Mouse (Mus musculus): ENCODE results near the gene Klhl40. TPM values are rescaled to one million over a fixed set of nuclear protein-coding genes. Genes with fewer than 3 reads are reported as not detected.

The Klhl40 gene
- polyA plus RNA-seq (2014; fragmentation: Illumina TruSeq; extraction: RNeasy Lipid Tissue Mini Kit (QIAGEN cat#74804); ENCODE audit: low replicate concordance), result not detected

DNA sequence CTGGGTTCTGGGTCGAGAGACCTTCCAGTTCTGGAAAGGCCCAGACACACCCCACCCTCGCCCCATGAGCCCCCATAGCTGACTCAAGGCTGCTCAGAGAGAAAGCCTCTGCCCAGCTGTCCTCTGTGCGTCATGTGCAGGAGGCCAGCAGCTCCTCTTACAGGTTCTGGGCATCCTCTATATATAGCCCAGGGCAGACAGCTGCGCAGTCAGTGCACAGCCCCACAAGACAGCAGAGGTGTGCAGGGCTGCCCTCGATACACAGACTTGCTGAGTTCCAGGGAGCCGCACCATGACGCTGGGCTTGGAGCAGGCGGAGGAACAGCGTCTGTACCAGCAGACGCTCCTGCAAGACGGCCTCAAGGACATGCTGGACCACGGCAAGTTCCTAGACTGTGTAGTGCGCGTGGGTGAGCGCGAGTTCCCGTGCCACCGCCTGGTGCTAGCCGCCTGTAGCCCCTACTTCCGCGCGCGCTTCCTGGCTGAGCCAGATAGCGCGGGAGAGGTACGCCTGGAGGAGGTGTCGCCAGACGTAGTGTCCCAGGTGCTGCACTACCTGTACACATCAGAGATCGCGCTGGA, at the start of gene Klhl40:
Gene Klhl40 (plus strand): TSS at position 124 of the 582 bp plus-strand sequence.

DNA sequence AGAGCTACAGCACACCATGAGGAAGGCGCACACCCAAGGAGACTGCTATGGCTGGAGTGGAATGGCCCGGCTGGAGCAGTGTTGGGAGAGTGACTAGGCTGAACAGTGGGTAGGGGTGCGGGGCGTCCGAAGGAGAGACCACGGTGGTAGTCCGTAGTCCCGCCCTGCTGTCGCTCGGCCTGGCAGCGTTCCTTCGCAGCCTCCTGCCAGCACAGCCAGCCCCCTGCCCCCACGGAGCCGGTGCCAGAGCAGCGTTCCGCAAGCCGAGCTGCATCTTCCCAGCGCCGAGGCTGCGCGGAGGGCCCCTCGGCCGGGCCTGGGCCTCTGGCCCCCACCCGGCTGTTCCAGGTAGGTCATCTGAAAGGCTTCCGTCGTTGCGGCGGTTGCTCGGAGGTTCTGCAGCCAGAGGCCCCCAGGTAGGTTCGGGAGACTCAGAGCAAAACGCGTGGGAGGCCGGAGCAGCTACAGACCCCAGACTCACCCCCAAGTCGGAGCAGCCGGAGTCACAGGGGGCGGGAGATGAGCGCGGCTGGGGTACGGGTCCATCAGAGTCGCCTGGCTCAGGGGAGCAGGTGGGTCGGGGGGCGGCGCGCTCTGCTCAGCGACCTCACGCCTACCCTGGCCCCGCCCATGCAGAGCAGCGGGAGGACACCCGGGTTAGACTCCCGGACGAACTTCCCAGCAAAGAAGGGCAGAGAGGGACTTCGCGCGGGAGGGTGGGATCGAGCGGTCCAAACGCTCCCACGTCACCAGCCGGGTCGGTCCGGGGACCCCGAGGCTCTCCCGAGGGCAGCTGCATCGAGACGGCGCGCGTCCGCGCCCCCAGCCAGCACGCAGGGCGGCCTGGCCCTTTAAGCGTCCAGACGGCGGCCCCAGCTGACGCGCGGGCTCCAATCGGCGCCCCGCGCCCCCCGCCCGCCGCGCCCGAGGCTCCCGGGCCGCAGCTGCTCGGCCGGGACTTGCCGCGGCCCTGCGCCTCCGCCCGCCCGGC, 18.0 kb upstream of the Klhl40 start, which contains the start of gene Zfp651:
Gene Zfp651 (plus strand): TSS at position 240 of the 991 bp plus-strand sequence.

DNA sequence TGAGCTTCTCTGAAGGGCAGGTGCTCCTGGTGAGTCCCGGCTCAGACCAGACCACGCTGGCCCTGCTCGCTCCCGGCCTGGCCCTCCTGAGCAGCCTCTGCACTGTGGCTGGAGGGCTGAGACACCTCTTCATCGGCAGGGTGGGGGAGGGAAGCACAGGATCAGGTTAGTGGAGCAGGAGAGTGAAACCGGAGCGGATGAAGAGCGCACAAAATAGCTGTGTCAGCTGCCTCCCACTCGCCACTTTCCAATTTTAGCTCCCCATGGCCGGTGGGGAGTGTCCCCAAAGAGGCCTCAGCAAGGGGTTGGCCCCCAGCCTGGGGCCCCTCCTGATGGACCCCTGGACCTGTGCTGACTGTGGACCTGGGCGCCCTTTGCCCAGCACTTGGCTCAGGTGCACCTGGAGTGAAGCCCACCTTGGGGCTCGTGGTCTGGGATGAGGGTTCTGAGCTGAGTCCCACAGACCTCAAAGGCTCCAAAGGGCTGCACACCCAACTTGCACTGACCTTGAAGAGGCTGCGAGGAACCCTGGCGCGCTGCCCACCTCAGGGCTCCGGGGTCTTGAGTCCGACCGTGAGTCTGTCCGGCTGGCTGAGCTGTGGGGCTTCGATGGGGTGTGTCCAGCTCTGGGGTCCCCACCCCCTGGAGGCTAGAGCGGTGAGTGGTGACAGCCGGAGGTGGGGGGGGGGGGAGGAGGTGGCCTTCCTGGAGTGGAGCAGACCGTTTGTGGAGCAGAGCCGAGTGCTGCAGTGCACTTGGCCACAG, 14.5 kb downstream of the Klhl40 start, which contains the start of gene Hhatl:
Gene Hhatl (minus strand): TSS at position 751 of the 765 bp plus-strand sequence.

Other genes with a start within 250 kb of the Klhl40 start
- not detected for gene Lyzl4, start 135.5 kb upstream of the Klhl40 start, polyA plus RNA-seq (2014; fragmentation: Illumina TruSeq; extraction: RNeasy Lipid Tissue Mini Kit (QIAGEN cat#74804); ENCODE audit: low replicate concordance)
- gene Vipr1, start 134.9 kb upstream of the Klhl40 start, polyA plus RNA-seq (2014; fragmentation: Illumina TruSeq; extraction: RNeasy Lipid Tissue Mini Kit (QIAGEN cat#74804); ENCODE audit: low replicate concordance), result 25.4 TPM
- gene Sec22c, start 72.1 kb upstream of the Klhl40 start, polyA plus RNA-seq (2014; fragmentation: Illumina TruSeq; extraction: RNeasy Lipid Tissue Mini Kit (QIAGEN cat#74804); ENCODE audit: low replicate concordance), result 42.7 TPM
- 47.5 TPM for gene Ss18l2, start 67.3 kb upstream of the Klhl40 start, polyA plus RNA-seq (2014; fragmentation: Illumina TruSeq; extraction: RNeasy Lipid Tissue Mini Kit (QIAGEN cat#74804); ENCODE audit: low replicate concordance)
- gene Nktr, start 58.4 kb upstream of the Klhl40 start, polyA plus RNA-seq (2014; fragmentation: Illumina TruSeq; extraction: RNeasy Lipid Tissue Mini Kit (QIAGEN cat#74804); ENCODE audit: low replicate concordance), result 212 TPM
- 0.11 TPM for gene Zfp651, start 18.3 kb upstream of the Klhl40 start, polyA plus RNA-seq (2014; fragmentation: Illumina TruSeq; extraction: RNeasy Lipid Tissue Mini Kit (QIAGEN cat#74804); ENCODE audit: low replicate concordance)
- not detected for gene Hhatl, start 14.9 kb downstream of the Klhl40 start, polyA plus RNA-seq (2014; fragmentation: Illumina TruSeq; extraction: RNeasy Lipid Tissue Mini Kit (QIAGEN cat#74804); ENCODE audit: low replicate concordance)
- not detected for gene Ccdc13, start 61.9 kb downstream of the Klhl40 start, polyA plus RNA-seq (2014; fragmentation: Illumina TruSeq; extraction: RNeasy Lipid Tissue Mini Kit (QIAGEN cat#74804); ENCODE audit: low replicate concordance)
- 57.2 TPM for gene Higd1a, start 80.8 kb downstream of the Klhl40 start, polyA plus RNA-seq (2014; fragmentation: Illumina TruSeq; extraction: RNeasy Lipid Tissue Mini Kit (QIAGEN cat#74804); ENCODE audit: low replicate concordance)
- 0.41 TPM for gene Ackr2, start 120.7 kb downstream of the Klhl40 start, polyA plus RNA-seq (2014; fragmentation: Illumina TruSeq; extraction: RNeasy Lipid Tissue Mini Kit (QIAGEN cat#74804); ENCODE audit: low replicate concordance)
- not detected for gene Cyp8b1, start 138.7 kb downstream of the Klhl40 start, polyA plus RNA-seq (2014; fragmentation: Illumina TruSeq; extraction: RNeasy Lipid Tissue Mini Kit (QIAGEN cat#74804); ENCODE audit: low replicate concordance)
- 0.11 TPM for gene Fam198a, start 173.4 kb downstream of the Klhl40 start, polyA plus RNA-seq (2014; fragmentation: Illumina TruSeq; extraction: RNeasy Lipid Tissue Mini Kit (QIAGEN cat#74804); ENCODE audit: low replicate concordance)
- not detected for gene Pomgnt2, start 219.5 kb downstream of the Klhl40 start, polyA plus RNA-seq (2014; fragmentation: Illumina TruSeq; extraction: RNeasy Lipid Tissue Mini Kit (QIAGEN cat#74804); ENCODE audit: low replicate concordance)